In the genomic region with DNA sequence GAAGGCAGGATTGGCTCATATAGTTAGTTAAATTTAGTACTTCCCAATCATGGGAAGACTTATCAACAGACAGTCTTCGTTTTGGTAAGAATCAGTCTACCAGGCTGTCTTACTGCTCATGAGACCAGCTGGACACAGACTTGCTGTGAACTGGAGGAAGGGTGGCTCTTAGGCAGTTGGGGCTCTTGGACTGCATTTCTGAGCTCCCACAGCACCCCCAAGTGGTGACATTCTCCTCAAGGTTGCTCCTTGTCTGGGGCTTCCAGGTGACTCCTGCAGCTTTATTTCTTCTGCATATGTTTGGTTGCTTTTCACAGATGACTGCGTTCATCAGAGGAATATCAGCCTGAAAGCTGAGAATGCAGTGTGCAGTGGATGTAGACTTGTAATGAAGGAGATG, we compare ENCODE assay signal across 9 mouse cellular contexts.
DNase-seq lines count a peak whose midpoint lies in the region; ATAC-seq lines count a peak whose summit lies in the region.
"Had no signal": no experiment of that assay in that cellular context is flagged by ENCODE, and none has a peak within 500 bp of the region (broad histone marks: within the 10 kb centered on the region; RNA-seq: fewer than 3 reads in every experiment).

No protein-coding gene starts in this region.

- H3K4me2 ChIP-seq in hindbrain, embryonic 13.5 days, result no peak overlapping the region
- no peak overlapping the region for H3K4me2 ChIP-seq in heart, embryonic 11.5 days

- intact Hi-C loops in left cerebral cortex, postnatal 14 days (cut with DNase I), result no loop called here

- no peaks in the 10 kb centered on the region for H3K4me1 ChIP-seq in hindbrain, embryonic 10.5 days (replicated peaks)
- H3K4me1 ChIP-seq in hindbrain, embryonic 13.5 days (replicated peaks), result no peaks in the 10 kb centered on the region
- H3K4me1 ChIP-seq in heart, embryonic 11.5 days (ENCODE audit: control insufficient read depth, insufficient read depth, low read length), result no peaks in the 10 kb centered on the region

- no peak for ATAC-seq in hindbrain, embryonic 13.5 days (ENCODE audit: low FRiP score)
- no peak for ATAC-seq in heart, embryonic 11.5 days (replicated peaks; ENCODE audit: insufficient number of reproducible peaks, low FRiP score, low TSS enrichment)
- ATAC-seq: lung, postnatal 0 days had no signal

- H3K9me3 ChIP-seq in hindbrain, embryonic 10.5 days, result no peaks in the 10 kb centered on the region
- no peaks in the 10 kb centered on the region for H3K9me3 ChIP-seq in hindbrain, embryonic 13.5 days
- H3K9me3 ChIP-seq in heart, embryonic 11.5 days (replicated peaks; ENCODE audit: control insufficient read depth, low read length), result no peaks in the 10 kb centered on the region

- H3K36me3 ChIP-seq in hindbrain, embryonic 10.5 days, result no peaks in the 10 kb centered on the region
- no peaks in the 10 kb centered on the region for H3K36me3 ChIP-seq in hindbrain, embryonic 13.5 days
- H3K36me3 ChIP-seq in heart, embryonic 11.5 days (ENCODE audit: control insufficient read depth, insufficient read depth, low read length), result no peaks in the 10 kb centered on the region

- no peaks in the 10 kb centered on the region for H3K27me3 ChIP-seq in hindbrain, embryonic 10.5 days (ENCODE audit: insufficient read depth, poor library complexity, severe bottlenecking)
- no peaks in the 10 kb centered on the region for H3K27me3 ChIP-seq in hindbrain, embryonic 13.5 days
- H3K27me3 ChIP-seq in heart, embryonic 11.5 days (ENCODE audit: control insufficient read depth, insufficient read depth, low read length), result no peaks in the 10 kb centered on the region

- H3K4me3 ChIP-seq in hindbrain, embryonic 10.5 days, result no peak overlapping the region
- no peak overlapping the region for H3K4me3 ChIP-seq in hindbrain, embryonic 13.5 days
- no peak overlapping the region for H3K4me3 ChIP-seq in heart, embryonic 11.5 days (ENCODE audit: low read depth, low read length)

- WGBS in hindbrain, embryonic 10.5 days, result 20% methylated on average over 2 of the region's 2 CpGs
- 24% methylated on average over 2 of the region's 2 CpGs for WGBS in hindbrain, embryonic 13.5 days
- 22% methylated on average over 2 of the region's 2 CpGs for WGBS in heart, embryonic 11.5 days (ENCODE audit: insufficient replicate concordance)

- peak; percentile 25 for DNase-seq in hindbrain, embryonic 10.5 days (ENCODE audit: low spot score)
- peak; percentile 64 for DNase-seq in ES-CJ7 (ENCODE audit: low read depth, low spot score)
- peak; percentile 89 to 91 for DNase-seq in cerebellum, postnatal 10 days
- peak; percentile 45 to 59 for DNase-seq in left cerebral cortex, postnatal 14 days (ENCODE audit: low spot score in 2 of 2)
- no peak for DNase-seq in testis, postnatal 10 days (ENCODE audit: low spot score)
- DNase-seq in thymus, adult 18-20 months, result no peak

- no peak overlapping the region for H3K27ac ChIP-seq in hindbrain, embryonic 10.5 days
- no peak overlapping the region for H3K27ac ChIP-seq in hindbrain, embryonic 13.5 days
- no peak overlapping the region for H3K27ac ChIP-seq in heart, embryonic 11.5 days (ENCODE audit: low read depth, low read length)

- H3K9ac ChIP-seq in hindbrain, embryonic 13.5 days, result no peak overlapping the region
- no peak overlapping the region for H3K9ac ChIP-seq in heart, embryonic 11.5 days (ENCODE audit: low read depth, low read length)

Comparison
In these comparisons a context has a peak if more than half of its experiments do, and no peak if none do; other contexts are left out.
1. DNase-seq: peak in hindbrain, embryonic 10.5 days (single experiment), ES-CJ7 (single experiment), cerebellum, postnatal 10 days (2 of 2) and left cerebral cortex, postnatal 14 days (2 of 2); none in testis, postnatal 10 days (single experiment) and thymus, adult 18-20 months (0 of 2).